Mouse (Mus musculus): ENCODE measurements around the gene Abhd14b.

GRCm38 (mm10) chr9:106433389-106433788 lies 13.9 kb upstream of the Abhd14b start:
- TF ChIP-seq POLR2A (IDR thresholded peaks at IDR 0.05; ENCODE audit: borderline replicate concordance, extremely low read depth, insufficient read depth, insufficient read length, poor library complexity, severe bottlenecking) (no peak), CTCF (IDR thresholded peaks at IDR 0.05; ENCODE audit: borderline replicate concordance, extremely low read depth, insufficient read depth, insufficient read length) (no peak)

Data from brain, embryonic 14.5 days (tissue).